Mouse (Mus musculus) heart, adult 2 months (tissue): Measurements from ENCODE around the gene Gm34302. TPM values are rescaled to one million over a fixed set of nuclear protein-coding genes. Genes with fewer than 3 reads are reported as not detected.
A peak's percentile ranks its signal among the peaks of the same experiment; 100 is the strongest.

Source experiments
- DNase-seq, 2 experiments: peaks; one replicate each; pipeline ENCODE4 v3.0.0; 2021
- H3K27ac ChIP-seq: fragments of 200-600 bp; 2 replicates; pipeline ENCODE4 v1.8.1; 2022
- H3K27me3 ChIP-seq: fragments of 200-500 bp; 2 replicates; pipeline ENCODE4 v1.6.1; 2012; ENCODE audit warnings: mild to moderate bottlenecking, low read length, inconsistent platforms, mixed read lengths; ENCODE audit not compliant: control insufficient read depth, insufficient read depth
- H3K36me3 ChIP-seq: fragments of 200-500 bp; 2 replicates; pipeline ENCODE4 v1.6.1; 2012; ENCODE audit warnings: low read length, inconsistent platforms; ENCODE audit not compliant: control insufficient read depth, insufficient read depth
- H3K4me1 ChIP-seq: fragments of 200-500 bp; 2 replicates; pipeline ENCODE4 v1.6.1; 2011; ENCODE audit warnings: low read length; ENCODE audit not compliant: control insufficient read depth, insufficient read depth
- H3K4me3 ChIP-seq: fragments of 200-600 bp; 2 replicates; pipeline ENCODE4 v1.8.1; 2022
- H3K79me2 ChIP-seq: fragments of 200-500 bp; replicated peaks from 2 replicates; pipeline ENCODE4 v1.6.1; 2012; ENCODE audit warnings: mild to moderate bottlenecking, inconsistent platforms, low read length, moderate library complexity, mixed read lengths; ENCODE audit not compliant: control insufficient read depth, insufficient read depth
- H3K9ac ChIP-seq: fragments of 200-500 bp; 2 replicates; pipeline ENCODE4 v1.6.1; 2012; ENCODE audit warnings: low read depth, mild to moderate bottlenecking, control low read depth, inconsistent platforms, low read length, mixed read lengths
- CTCF ChIP-seq: fragments of 200-600 bp; IDR thresholded peaks from 2 replicates; pipeline ENCODE4 v1.8.1; 2022; ENCODE audit warnings: antibody characterized with exemption, mild to moderate bottlenecking, moderate library complexity
- EP300 ChIP-seq: fragments of 200-500 bp; IDR thresholded peaks from 2 replicates; pipeline ENCODE4 v1.6.1; 2011; ENCODE audit warnings: low read depth, low read length, control low read depth; ENCODE audit not compliant: insufficient read depth
- POLR2A ChIP-seq: fragments of 200-500 bp; IDR thresholded peaks from 2 replicates; pipeline ENCODE4 v1.6.1; 2011; ENCODE audit warnings: mild to moderate bottlenecking, low read depth, low read length, control low read depth; ENCODE audit not compliant: insufficient read depth
- WGBS: fragments of 180-500 bp; shearing (Covaris S2); methylation state at CpG from one replicate; pipeline ENCODE4 v1.1.7; 2018; 5-methylcytosine and 5-hydroxymethylcytosine counted together
- intact Hi-C: fragments of 180-260 bp; cut with DNase I; formaldehyde crosslinking; loops from one replicate; pipeline ENCODE4 v1.15.1; 2025
- polyA plus RNA-seq: library from polyadenylated mRNA; depleted of rRNA; stranded (reverse); fragments of >200 nt; gene quantifications from 2 replicates; pipeline ENCODE4 v1.2.3, GENCODE M21; 2012
- total RNA-seq, 2 experiments: library from RNA; stranded (reverse); gene quantifications; 2 replicates each; pipeline ENCODE4 v1.2.3; 2021

Gm34302 gene
- total and polyA plus RNA-seq, 3 experiments: 6.2 to 1,017 (median 836) TPM

- H3K27me3 ChIP-seq: no peaks in the 10 kb centered on the region
- DNase-seq: no peak
- intact Hi-C loops: no loop called here
- H3K36me3 ChIP-seq: no peaks in the 10 kb centered on the region
- H3K4me3 ChIP-seq: no peak overlapping the region
- 77% methylated on average over 5 of the region's 5 CpGs for WGBS
- no peaks in the 10 kb centered on the region for H3K79me2 ChIP-seq
- H3K27ac ChIP-seq: no peak overlapping the region
- H3K9ac ChIP-seq: no peak overlapping the region
- TF ChIP-seq CTCF (no peak), EP300 (no peak), POLR2A (no peak)
- no peaks in the 10 kb centered on the region for H3K4me1 ChIP-seq
These were observed 25.2 kb upstream of the Gm34302 start for GRCm38 (mm10) chr3:63508924-63509323.

DNA sequence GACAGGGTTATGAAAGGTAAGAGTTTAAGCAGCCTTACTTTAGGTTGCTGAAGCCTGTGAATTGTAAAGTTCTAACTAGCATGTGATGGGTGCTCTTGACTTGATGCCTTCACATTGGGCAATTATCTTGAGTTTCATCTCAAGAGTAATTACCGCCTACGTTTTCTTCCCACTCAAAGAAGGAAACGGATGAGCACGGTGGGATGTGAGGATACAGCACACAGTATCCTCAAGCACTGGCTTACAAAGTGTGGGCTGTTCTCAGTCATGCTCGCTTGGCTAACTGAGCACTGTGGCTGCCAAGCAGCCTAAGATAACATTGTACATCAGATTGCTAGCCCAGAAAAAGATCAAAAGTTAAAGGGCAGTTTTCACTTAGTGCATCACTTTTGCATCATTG, 20.8 kb upstream of the Gm34302 start:
- H3K27ac ChIP-seq: no peak overlapping the region
- 73% methylated on average over 5 of the region's 5 CpGs for WGBS
- H3K9ac ChIP-seq: no peak overlapping the region
- H3K79me2 ChIP-seq: no peaks in the 10 kb centered on the region
- no peaks in the 10 kb centered on the region for H3K27me3 ChIP-seq
- H3K36me3 ChIP-seq: no peaks in the 10 kb centered on the region
- no peak for TF ChIP-seq POLR2A
- no peak for TF ChIP-seq CTCF
- no peak for TF ChIP-seq EP300
- no peaks in the 10 kb centered on the region for H3K4me1 ChIP-seq
- no peak for DNase-seq
- intact Hi-C loops: no loop called here
- no peak overlapping the region for H3K4me3 ChIP-seq

DNA sequence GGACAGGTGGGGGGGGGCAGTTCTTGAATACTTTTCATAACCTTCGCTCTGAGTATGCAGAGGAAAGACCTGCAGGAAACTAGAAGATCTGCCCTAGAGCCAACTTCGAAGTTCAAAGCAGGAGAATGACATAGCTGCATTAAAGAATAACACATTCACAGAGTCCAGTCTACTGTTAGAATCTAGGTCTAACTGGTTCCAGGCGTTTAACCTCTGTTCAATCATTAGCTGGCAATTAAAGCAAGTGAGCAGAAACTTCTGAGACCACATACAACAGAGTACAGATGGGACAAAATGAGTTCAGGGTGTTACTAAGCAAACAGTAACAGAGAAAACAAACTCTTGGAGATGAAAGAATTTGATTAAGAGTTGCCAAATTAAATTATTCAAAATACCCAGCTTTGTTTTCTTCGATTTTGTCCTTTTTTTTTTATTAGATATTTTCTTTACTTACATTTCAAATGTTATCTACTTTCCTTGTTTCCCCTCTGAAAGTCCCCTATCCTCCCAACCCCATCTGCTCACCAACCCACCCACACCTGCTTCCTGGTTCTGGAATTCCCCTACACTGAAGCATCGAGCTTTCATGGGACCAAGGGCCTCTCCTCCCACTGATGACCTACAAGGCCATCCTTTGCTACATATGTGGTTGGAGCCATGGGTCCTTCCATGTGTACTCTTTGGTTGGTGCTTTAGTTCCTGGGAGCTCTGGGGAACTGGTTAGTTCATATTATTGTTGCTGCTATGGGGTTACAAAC, 11.1 kb upstream of the Gm34302 start:
- intact Hi-C loops: no loop called here
- Histone ChIP-seq H3K9ac (no peak overlapping the region), H3K79me2 (no peaks in the 10 kb centered on the region), H3K36me3 (no peaks in the 10 kb centered on the region), H3K4me3 (no peak overlapping the region), H3K27ac (no peak overlapping the region), H3K4me1 (no peaks in the 10 kb centered on the region), H3K27me3 (no peaks in the 10 kb centered on the region)
- no peak for DNase-seq
- WGBS: 59% methylated on average over 5 of the region's 5 CpGs
- TF ChIP-seq EP300: no peak
- no peak for TF ChIP-seq POLR2A
- no peak for TF ChIP-seq CTCF

GRCm38 (mm10) chr3:63493563-63493962, 9.9 kb upstream of the Gm34302 start:
- no peak overlapping the region for H3K4me3 ChIP-seq
- no peaks in the 10 kb centered on the region for H3K36me3 ChIP-seq
- no peaks in the 10 kb centered on the region for H3K79me2 ChIP-seq
- no peaks in the 10 kb centered on the region for H3K27me3 ChIP-seq
- H3K9ac ChIP-seq: no peak overlapping the region
- no peak overlapping the region for H3K27ac ChIP-seq
- 80% methylated on average over 4 of the region's 4 CpGs for WGBS
- TF ChIP-seq CTCF: no peak
- TF ChIP-seq EP300: no peak
- TF ChIP-seq POLR2A: no peak
- no peak for DNase-seq
- intact Hi-C loops: no loop called here
- H3K4me1 ChIP-seq: no peaks in the 10 kb centered on the region

GRCm38 (mm10) chr3:63440426-63441125, 43.1 kb downstream of the Gm34302 start:
- no peaks in the 10 kb centered on the region for H3K27me3 ChIP-seq
- H3K27ac ChIP-seq: peak overlapping the region; percentile 40
- no peaks in the 10 kb centered on the region for H3K79me2 ChIP-seq
- no peak for TF ChIP-seq POLR2A
- no peak for TF ChIP-seq CTCF
- 22% methylated on average over 1 of the region's 1 CpGs for WGBS
- no peaks in the 10 kb centered on the region for H3K36me3 ChIP-seq
- DNase-seq: peak; percentile 41 to 44
- H3K4me1 ChIP-seq: peaks cover 3% of the 10 kb centered on the region; the same call in 1 of the 2 replicates
- intact Hi-C loops: no loop called here
- H3K4me3 ChIP-seq: no peak overlapping the region
- H3K9ac ChIP-seq: no peak overlapping the region

GRCm38 (mm10) chr3:63439738-63440137, 43.9 kb downstream of the Gm34302 start:
- no peaks in the 10 kb centered on the region for H3K27me3 ChIP-seq
- H3K4me1 ChIP-seq: peaks cover 3% of the 10 kb centered on the region; the same call in 1 of the 2 replicates
- DNase-seq: peak; percentile 60 to 80
- H3K27ac ChIP-seq: peak overlapping the region; percentile 40
- H3K36me3 ChIP-seq: no peaks in the 10 kb centered on the region
- no peak overlapping the region for H3K9ac ChIP-seq
- no peaks in the 10 kb centered on the region for H3K79me2 ChIP-seq
- H3K4me3 ChIP-seq: no peak overlapping the region
- intact Hi-C loops: loop anchor here (5.0 kb wide), 1 partner anchor 37 kb away; no protein-coding TSS in a partner anchor
- TF ChIP-seq CTCF: no peak
- peak; percentile 67; the same call in 1 of the 2 replicates for TF ChIP-seq EP300
- 42% methylated on average over 2 of the region's 2 CpGs for WGBS
